Mouse (Mus musculus) cerebellum, adult 2 months (tissue): ENCODE data around the gene Inpp4a. TPM values are rescaled to one million over a fixed set of nuclear protein-coding genes. Genes with fewer than 3 reads are reported as not detected.

Experiments
- DNase-seq, 2 experiments: peaks; one replicate each; pipeline ENCODE4 v3.0.0; 2021
- H3K27ac ChIP-seq: fragments of 200-500 bp; 2 replicates; pipeline ENCODE4 v1.5.1; 2012; ENCODE audit warnings: low read length, control low read depth, inconsistent platforms; ENCODE audit not compliant: insufficient read depth
- H3K27me3 ChIP-seq: fragments of 200-500 bp; 2 replicates; pipeline ENCODE4 v1.6.1; 2012; ENCODE audit warnings: inconsistent platforms, mild to moderate bottlenecking, low read length, moderate library complexity; ENCODE audit not compliant: control insufficient read depth, insufficient read depth
- H3K4me1 ChIP-seq: fragments of 200-500 bp; 2 replicates; pipeline ENCODE4 v1.6.1; 2011; ENCODE audit warnings: low read length; ENCODE audit not compliant: control insufficient read depth, insufficient read depth
- H3K4me3 ChIP-seq: fragments of 200-500 bp; replicated peaks from 2 replicates; pipeline ENCODE3; 2011; ENCODE audit warnings: mild to moderate bottlenecking, low read depth, low read length, control low read depth; ENCODE audit not compliant: insufficient read depth
- CTCF ChIP-seq: fragments of 200-500 bp; IDR thresholded peaks from 2 replicates; pipeline ENCODE4 v1.5.1; 2011; ENCODE audit warnings: low read depth, mild to moderate bottlenecking, control low read depth, low read length, moderate library complexity, borderline replicate concordance; ENCODE audit not compliant: insufficient read depth
- POLR2A ChIP-seq: fragments of 200-500 bp; IDR thresholded peaks from 2 replicates; pipeline ENCODE4 v1.6.1; 2011; ENCODE audit warnings: low read length, control low read depth, borderline replicate concordance; ENCODE audit not compliant: insufficient read depth
- WGBS: fragments of 180-500 bp; shearing (Covaris S2); methylation state at CpG from one replicate; pipeline ENCODE4 v1.1.7; 2018; 5-methylcytosine and 5-hydroxymethylcytosine counted together
- polyA plus RNA-seq: library from polyadenylated mRNA; depleted of rRNA; stranded (reverse); fragments of >200 nt; gene quantifications from 2 replicates; pipeline ENCODE4 v1.2.3, GENCODE M21; 2012; rRNA removed

Gene Inpp4a
- polyA plus RNA-seq, 1 experiment, result 94.2 TPM

DNA sequence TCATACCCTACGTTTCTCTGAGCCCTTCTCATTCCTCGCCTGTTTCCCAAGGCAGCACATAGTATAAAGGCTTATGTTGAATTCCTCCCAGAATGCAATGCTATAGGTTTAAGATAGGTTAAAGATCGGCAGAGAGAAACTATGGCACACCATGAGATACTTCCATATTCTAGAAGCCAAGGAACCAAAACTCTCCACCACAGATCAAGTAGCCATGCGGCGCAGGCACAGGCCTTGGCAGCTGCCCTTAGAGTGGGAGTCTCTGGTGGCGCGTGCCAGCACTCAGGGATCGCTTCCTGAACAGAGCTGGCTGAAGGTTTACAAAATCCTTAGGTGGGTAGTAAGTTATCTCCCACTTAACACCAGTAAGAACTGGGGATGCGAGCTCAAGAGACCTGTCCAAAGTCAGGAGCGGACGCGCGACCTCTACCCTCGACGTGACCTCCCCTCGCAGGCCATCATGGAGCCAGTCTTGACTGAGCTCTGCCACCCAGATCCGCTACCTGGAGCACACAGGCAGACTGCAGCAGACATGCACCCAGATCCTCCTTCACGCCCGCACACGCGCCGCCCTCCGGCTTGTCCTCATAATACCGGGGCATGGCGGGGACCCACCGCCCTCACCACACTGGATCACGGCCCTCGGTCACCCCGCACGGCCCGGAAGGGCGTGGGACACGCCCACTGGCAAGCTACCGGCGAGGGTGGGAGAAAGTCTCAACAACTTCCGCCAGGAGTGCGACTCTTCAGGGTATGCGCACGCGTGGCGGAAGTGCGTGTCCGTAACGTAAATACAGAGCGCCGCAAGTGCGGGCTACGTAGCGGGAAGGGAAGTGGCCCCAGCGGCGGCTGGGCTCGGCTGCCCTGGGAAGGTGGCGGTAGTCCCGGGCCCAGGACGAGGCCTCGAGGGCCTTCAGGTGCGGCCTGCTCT lies 130.0 kb downstream of the Inpp4a start, which contains the start of the genes Coa5 and Unc50:
TSS of gene Coa5 (minus strand) at position 738 of the 931 bp plus-strand sequence.
TSS of gene Unc50 (plus strand) at position 774 of the 931 bp plus-strand sequence.
- no peaks in the 10 kb centered on the region for H3K27me3 ChIP-seq
- peaks cover 3% of the 10 kb centered on the region; the same call in 1 of the 2 replicates for H3K4me1 ChIP-seq
- no peak for TF ChIP-seq CTCF
- TF ChIP-seq POLR2A, result peak; percentile 80
- peak within 1 kb of the TSS; percentile 90 for H3K4me3 ChIP-seq
- peak; percentile 96 to 97 for DNase-seq
- H3K27ac ChIP-seq, result peak within 1 kb of the TSS; percentile 45
- WGBS, result 1% methylated on average over 57 of the region's 57 CpGs

DNA sequence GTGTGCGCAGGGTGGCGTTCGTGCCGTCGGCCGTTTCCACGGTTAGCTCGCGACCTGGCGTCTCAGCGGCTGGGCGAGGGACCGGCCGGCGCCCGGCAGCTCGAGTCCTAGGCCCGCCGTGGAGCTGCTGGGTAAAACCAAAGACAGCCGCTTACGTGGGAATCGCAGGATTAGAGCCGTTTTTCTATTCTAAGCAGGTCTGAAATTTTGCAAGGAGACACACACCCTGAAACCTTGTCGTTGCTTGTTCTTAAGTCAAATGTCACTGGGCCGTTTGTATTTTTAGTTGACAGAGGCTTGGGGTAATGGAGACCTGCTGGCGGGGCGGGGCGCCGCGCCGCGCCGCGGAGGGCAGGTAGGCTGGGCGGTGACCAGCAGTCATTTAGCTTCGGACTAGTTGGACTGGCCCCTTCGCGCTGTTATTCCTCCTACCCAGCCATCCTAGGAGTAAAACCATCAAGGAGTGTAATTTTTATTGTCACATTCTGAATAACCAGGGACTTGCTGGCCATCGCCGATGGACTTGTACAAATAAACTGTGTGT lies 130.7 kb downstream of the Inpp4a start:
- 1% methylated on average over 40 of the region's 40 CpGs for WGBS
- Histone ChIP-seq H3K4me3 (peak overlapping the region; percentile 90), H3K27me3 (no peaks in the 10 kb centered on the region), H3K4me1 (peaks cover 3% of the 10 kb centered on the region; the same call in 1 of the 2 replicates), H3K27ac (peak overlapping the region; percentile 45)
- no peak for DNase-seq
- TF ChIP-seq POLR2A (no peak), CTCF (no peak)

DNA sequence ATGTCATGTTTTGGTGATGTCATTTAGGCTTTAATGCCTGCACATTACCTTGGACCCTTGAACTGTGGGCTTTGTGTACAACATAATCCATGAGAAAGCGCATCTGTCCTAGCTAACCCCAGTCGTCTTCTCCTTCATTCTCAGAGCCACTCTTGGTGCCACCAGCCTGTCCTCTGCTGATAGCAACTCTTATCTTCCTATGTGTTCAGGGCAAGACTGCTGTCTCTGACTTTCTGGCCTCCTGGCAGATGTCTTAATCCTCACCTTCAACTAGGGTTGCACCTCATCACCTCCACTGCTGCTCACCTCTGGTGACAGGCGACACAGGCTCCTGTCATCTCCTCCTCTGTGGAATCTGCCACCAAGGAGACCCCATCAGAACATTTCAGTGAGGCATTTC lies 136.8 kb downstream of the Inpp4a start:
- no peak for TF ChIP-seq CTCF
- Histone ChIP-seq H3K4me3 (no peak overlapping the region), H3K4me1 (peaks cover 3% of the 10 kb centered on the region; the same call in 1 of the 2 replicates), H3K27me3 (no peaks in the 10 kb centered on the region), H3K27ac (no peak overlapping the region)
- WGBS, result 91% methylated on average over 3 of the region's 3 CpGs
- no peak for DNase-seq

DNA sequence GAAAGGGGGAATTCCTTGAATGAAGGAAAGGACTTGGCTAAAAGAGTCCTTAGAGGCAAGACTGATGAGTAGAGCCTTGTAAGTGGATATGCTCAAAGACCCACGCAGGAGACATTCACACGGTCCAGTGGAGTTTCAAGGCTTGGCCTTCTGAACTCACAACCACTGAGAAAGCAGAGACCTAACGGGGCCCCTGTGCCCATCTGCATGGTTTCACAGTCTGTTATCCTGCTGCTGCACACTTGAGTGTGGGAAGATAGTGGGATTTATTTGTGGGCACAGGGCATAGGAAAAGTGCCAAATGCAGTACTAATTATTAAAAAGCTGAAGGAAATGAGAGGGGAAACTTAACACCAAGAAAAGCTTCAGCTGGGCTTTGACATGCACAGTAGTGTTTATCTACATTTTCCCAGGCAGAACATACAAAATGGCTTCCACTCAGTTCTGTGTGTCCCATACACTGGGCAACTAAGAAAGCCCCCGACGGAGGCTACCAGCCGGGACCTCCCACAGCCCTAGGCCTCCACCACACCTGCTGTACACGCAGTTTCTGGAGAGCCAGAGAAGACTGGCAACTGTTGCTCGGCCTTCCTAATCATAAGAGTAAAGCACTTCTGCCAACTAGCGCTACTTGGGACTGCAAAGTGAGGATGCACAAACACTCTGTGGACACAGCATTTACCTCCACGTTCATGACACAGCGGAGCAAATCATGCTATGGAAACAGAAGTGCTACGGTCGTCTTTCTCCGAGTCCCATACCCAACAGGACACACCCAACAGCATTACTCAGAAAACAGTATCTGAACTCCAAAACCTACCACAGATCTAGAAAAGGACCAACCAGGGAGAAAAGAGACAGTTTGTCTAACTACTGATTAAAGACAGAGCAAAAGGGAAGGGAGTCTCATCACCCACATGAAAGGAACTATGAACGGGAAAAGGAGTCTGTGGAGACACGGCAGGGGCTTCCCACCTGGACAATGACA lies 143.5 kb downstream of the Inpp4a start:
- Histone ChIP-seq H3K4me3 (no peak overlapping the region), H3K4me1 (no peaks in the 10 kb centered on the region), H3K27ac (no peak overlapping the region), H3K27me3 (no peaks in the 10 kb centered on the region)
- TF ChIP-seq CTCF, result no peak
- no peak for TF ChIP-seq POLR2A
- WGBS, result 86% methylated on average over 16 of the region's 16 CpGs
- DNase-seq, result no peak

DNA sequence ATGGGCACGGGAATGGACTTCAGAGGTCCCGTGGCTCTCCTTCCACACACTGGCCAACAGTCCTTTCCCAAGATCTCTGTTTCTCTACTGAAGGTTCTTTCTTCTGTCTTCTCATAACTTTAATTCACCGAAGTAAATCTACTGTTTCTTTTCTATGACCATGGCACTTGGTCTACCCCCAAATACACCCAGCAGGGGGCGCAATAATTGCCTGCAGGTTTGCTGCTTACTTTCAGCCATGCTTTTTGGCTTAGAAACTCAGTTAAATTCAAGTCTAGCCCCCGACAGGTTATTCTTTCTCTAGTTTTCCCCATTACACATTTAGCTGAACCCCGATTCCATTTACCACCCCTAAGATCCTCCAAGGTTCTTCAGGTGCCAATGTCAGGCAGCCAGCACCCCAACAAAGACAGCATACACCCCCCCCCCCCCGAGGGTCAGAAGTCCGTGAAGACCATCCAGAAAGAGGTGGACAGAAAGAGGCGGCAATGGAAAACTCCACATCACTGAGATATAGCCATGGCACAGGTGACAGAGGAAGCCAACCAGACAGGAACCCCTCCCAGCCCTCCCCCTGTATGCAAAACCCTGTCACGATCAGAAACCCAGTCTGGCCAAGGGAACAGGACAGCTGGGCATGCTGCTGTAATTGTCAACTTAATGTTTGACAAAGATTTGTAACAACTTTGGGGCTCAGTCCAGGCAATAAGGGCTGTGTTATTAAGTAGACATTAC lies 148.9 kb downstream of the Inpp4a start:
- no peaks in the 10 kb centered on the region for H3K4me1 ChIP-seq
- 73% methylated on average over 10 of the region's 10 CpGs for WGBS
- no peak overlapping the region for H3K4me3 ChIP-seq
- TF ChIP-seq CTCF (peak; percentile 56; the same call in 1 of the 2 replicates), POLR2A (no peak)
- H3K27ac ChIP-seq, result no peak overlapping the region
- H3K27me3 ChIP-seq, result no peaks in the 10 kb centered on the region
- peak; percentile 35 to 50 for DNase-seq

DNA sequence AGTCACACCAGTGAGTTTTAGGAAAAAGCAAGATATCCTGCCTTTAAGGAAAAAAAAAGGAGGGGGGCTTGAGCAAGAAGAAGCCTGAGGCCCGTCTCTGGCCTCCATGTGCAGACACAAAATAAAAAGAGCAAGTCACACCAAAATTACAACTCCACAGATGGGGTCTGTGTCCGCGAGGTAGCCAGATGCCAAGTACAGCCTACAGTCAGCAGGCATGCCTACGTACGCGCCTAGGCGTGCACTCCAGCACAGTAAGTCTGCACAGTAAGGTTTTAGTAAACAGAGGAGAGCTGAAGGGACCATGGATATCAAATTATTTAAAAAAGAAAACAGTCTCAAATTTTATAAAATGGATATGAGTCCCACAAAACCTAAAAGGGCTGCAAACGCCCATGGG lies 151.6 kb downstream of the Inpp4a start:
- TF ChIP-seq CTCF, result no peak
- no peak for TF ChIP-seq POLR2A
- WGBS, result 87% methylated on average over 8 of the region's 8 CpGs
- Histone ChIP-seq H3K4me1 (no peaks in the 10 kb centered on the region), H3K27me3 (no peaks in the 10 kb centered on the region), H3K4me3 (no peak overlapping the region), H3K27ac (no peak overlapping the region)
- DNase-seq, result no peak

DNA sequence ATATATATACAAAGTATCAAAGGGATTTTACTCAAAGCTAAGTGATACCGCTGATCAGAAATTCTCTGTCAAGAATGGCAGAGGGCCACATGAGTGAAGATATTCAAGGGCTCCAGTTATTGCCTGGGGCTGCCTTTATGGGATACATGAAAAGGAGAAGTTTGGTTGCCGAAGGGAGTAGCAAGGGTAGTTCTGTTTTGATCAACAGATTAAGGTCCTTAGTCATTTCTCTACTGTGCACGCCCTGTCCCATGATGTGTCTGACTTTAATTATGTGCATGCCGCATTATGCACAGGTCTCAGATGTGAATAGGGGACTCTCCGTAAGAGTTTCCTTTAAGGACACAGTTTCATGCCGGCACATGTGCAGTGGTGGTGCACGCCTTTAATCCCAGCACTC lies 157.9 kb downstream of the Inpp4a start:
- no peaks in the 10 kb centered on the region for H3K27me3 ChIP-seq
- TF ChIP-seq POLR2A (no peak), CTCF (no peak)
- DNase-seq, result no peak
- H3K4me3 ChIP-seq, result no peak overlapping the region
- 94% methylated on average over 7 of the region's 7 CpGs for WGBS
- no peak overlapping the region for H3K27ac ChIP-seq
- no peaks in the 10 kb centered on the region for H3K4me1 ChIP-seq

Other genes with a start within 250 kb of the Inpp4a start
- gene Cnga3, start 85.4 kb upstream of the Inpp4a start, polyA plus RNA-seq, result 0.06 and 0.10 TPM in 2 replicates
- gene Coa5, start 130.2 kb downstream of the Inpp4a start, polyA plus RNA-seq, result 50.3 and 53.0 TPM in 2 replicates
- gene Unc50, start 130.3 kb downstream of the Inpp4a start, polyA plus RNA-seq, result 96.5 and 105 TPM in 2 replicates
- gene Mgat4a, start 241.2 kb downstream of the Inpp4a start, polyA plus RNA-seq, result 16.3 and 16.8 TPM in 2 replicates